Mouse (Mus musculus) kidney, postnatal 0 days (tissue): Measurements from ENCODE around the gene Rere. TPM values are rescaled to one million over a fixed set of nuclear protein-coding genes. Genes with fewer than 3 reads are reported as not detected.

Source experiments
- ATAC-seq: fragments of 200-750 bp; cut with Nextera tagmentation; replicated peaks from 2 replicates; pipeline ENCODE4 v1.8.0; 2017; ENCODE audit warnings: low read depth, moderate number of reproducible peaks, moderate TSS enrichment, moderate library complexity; ENCODE audit not compliant: low FRiP score
- DNase-seq: peaks from one replicate; pipeline ENCODE4 v3.0.0-alpha.2; 2016; ENCODE audit warnings: low spot score
- H3K27ac ChIP-seq: fragments of 300-500 bp; sonication (generic); 2 replicates; pipeline ENCODE4 v1.5.1; 2014; ENCODE audit warnings: mild to moderate bottlenecking
- H3K27me3 ChIP-seq: fragments of 300-500 bp; sonication (generic); 2 replicates; pipeline ENCODE4 v1.6.1; 2014; ENCODE audit warnings: low read length, mixed read lengths; ENCODE audit not compliant: insufficient read depth
- H3K36me3 ChIP-seq: fragments of 300-500 bp; sonication (generic); 2 replicates; pipeline ENCODE4 v1.6.1; 2014; ENCODE audit warnings: low read length, mixed read lengths; ENCODE audit not compliant: insufficient read depth
- H3K4me1 ChIP-seq: fragments of 300-500 bp; sonication (generic); replicated peaks from 2 replicates; pipeline ENCODE4 v1.6.1; 2014; ENCODE audit warnings: antibody characterized with exemption, low read length, mixed read lengths; ENCODE audit not compliant: insufficient read depth
- H3K4me2 ChIP-seq: fragments of 300-500 bp; sonication (generic); 2 replicates; pipeline ENCODE4 v1.6.1; 2014; ENCODE audit warnings: mild to moderate bottlenecking, low read length, moderate library complexity, mixed read lengths
- H3K4me3 ChIP-seq: fragments of 300-500 bp; sonication (generic); replicated peaks from 2 replicates; pipeline ENCODE4 v1.5.1; 2014; ENCODE audit warnings: low read depth, low read length
- H3K9ac ChIP-seq: fragments of 300-500 bp; sonication (generic); 2 replicates; pipeline ENCODE4 v1.6.1; 2014; ENCODE audit warnings: low read depth, low read length
- H3K9me3 ChIP-seq: fragments of 300-500 bp; sonication (generic); replicated peaks from 2 replicates; pipeline ENCODE4 v1.6.1; 2016; ENCODE audit warnings: low read length, inconsistent platforms, mixed read lengths
- CTCF ChIP-seq: IDR thresholded peaks from 2 replicates; pipeline ENCODE4 v1.5.1; 2016; ENCODE audit warnings: antibody characterized with exemption, low read depth, mild to moderate bottlenecking, moderate library complexity
- WGBS: fragments of 180-500 bp; shearing (Covaris S2); extraction: QIAGEN DNeasy Blood & Tissue Kit; methylation state at CpG from one replicate; pipeline ENCODE4 v1.1.7; 2014; 5-methylcytosine and 5-hydroxymethylcytosine counted together
- polyA plus RNA-seq: library from polyadenylated mRNA; unstranded; fragments of >200 nt; fragmentation: Nextera tagmentation; extraction: Ambion mirVana; gene quantifications from 2 replicates; pipeline ENCODE4 v1.2.1, GENCODE M21; 2015

Gene Rere
- polyA plus RNA-seq, 1 experiment from 2014 or later: 29.8 TPM

- ATAC-seq (no peak), DNase-seq (no peak)
- Histone ChIP-seq H3K4me1 (peaks cover 79% of the 10 kb centered on the region), H3K4me2 (no peak overlapping the region), H3K27me3 (no peaks in the 10 kb centered on the region), H3K36me3 (no peaks in the 10 kb centered on the region), H3K27ac (no peak overlapping the region), H3K9ac (no peak overlapping the region), H3K4me3 (no peak overlapping the region), H3K9me3 (no peaks in the 10 kb centered on the region)
- 35% methylated on average over 2 of the region's 2 CpGs for WGBS
- TF ChIP-seq CTCF: no peak
Measured at GRCm38 (mm10) chr4:150588300-150588621, 306.8 kb downstream of the Rere start.

DNA sequence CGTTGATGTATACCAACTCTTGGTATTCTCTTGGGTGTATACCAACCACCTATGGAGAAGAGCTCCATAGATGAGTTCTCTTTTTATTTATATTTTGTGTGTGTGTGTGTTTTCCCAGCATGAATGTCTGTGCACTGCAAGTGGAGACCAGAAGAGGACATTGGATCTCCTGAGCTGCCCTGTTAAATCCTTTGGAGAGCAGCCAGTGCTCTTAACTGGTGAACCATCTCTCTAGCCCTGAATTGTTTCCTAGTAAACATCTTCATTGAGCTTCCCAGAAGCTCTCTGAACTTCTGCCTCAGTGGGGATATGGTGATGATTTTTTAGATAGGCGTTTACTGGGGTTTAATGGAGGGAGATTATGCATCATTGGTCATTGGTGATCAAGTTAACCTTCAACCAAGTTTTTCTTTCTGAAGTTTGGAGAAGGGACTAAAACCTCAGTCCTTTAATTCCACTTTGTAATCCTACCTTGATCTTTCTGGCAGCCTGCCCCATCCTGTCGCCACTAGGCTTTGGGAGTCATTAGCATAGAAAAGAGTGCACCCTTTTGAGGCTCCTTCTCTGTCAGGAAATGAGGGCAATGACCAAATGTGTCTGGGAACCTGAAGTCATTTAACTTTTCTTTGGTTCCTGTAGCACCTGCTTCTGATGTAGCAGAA is 309.3 kb downstream of the Rere start:
- no peak overlapping the region for H3K9ac ChIP-seq
- H3K27me3 ChIP-seq: no peaks in the 10 kb centered on the region
- H3K9me3 ChIP-seq: no peaks in the 10 kb centered on the region
- 0 out of 2 replicates have a peak overlapping the region, but pooled peaks have one; percentile 4 for H3K4me2 ChIP-seq
- ATAC-seq: no peak
- H3K4me1 ChIP-seq: peaks cover 67% of the 10 kb centered on the region
- no peak overlapping the region for H3K4me3 ChIP-seq
- H3K36me3 ChIP-seq: no peaks in the 10 kb centered on the region
- no peak for DNase-seq
- peak overlapping the region; percentile 66 for H3K27ac ChIP-seq
- WGBS: 17% methylated on average over 3 of the region's 3 CpGs
- no peak for TF ChIP-seq CTCF

- 27% methylated on average over 4 of the region's 4 CpGs for WGBS
- Histone ChIP-seq H3K36me3 (no peaks in the 10 kb centered on the region), H3K4me2 (peak overlapping the region; percentile 4; the same call in 1 of the 2 replicates), H3K4me3 (no peak overlapping the region), H3K9ac (no peak overlapping the region), H3K27ac (peak overlapping the region; percentile 66; the same call in 1 of the 2 replicates), H3K4me1 (peaks cover 64% of the 10 kb centered on the region), H3K9me3 (no peaks in the 10 kb centered on the region), H3K27me3 (no peaks in the 10 kb centered on the region)
- DNase-seq: no peak
- no peak for TF ChIP-seq CTCF
- ATAC-seq: no peak
Measured at GRCm38 (mm10) chr4:150591602-150592001, 310.2 kb downstream of the Rere start.

- ATAC-seq (no peak), DNase-seq (no peak)
- Histone ChIP-seq H3K4me1 (peaks cover 61% of the 10 kb centered on the region), H3K36me3 (no peaks in the 10 kb centered on the region), H3K27ac (no peak overlapping the region), H3K9ac (no peak overlapping the region), H3K4me2 (no peak overlapping the region), H3K27me3 (no peaks in the 10 kb centered on the region), H3K9me3 (no peaks in the 10 kb centered on the region), H3K4me3 (no peak overlapping the region)
- WGBS: 50% methylated on average over 6 of the region's 6 CpGs
- no peak for TF ChIP-seq CTCF
Measured at GRCm38 (mm10) chr4:150592087-150592486, 310.6 kb downstream of the Rere start.

DNA sequence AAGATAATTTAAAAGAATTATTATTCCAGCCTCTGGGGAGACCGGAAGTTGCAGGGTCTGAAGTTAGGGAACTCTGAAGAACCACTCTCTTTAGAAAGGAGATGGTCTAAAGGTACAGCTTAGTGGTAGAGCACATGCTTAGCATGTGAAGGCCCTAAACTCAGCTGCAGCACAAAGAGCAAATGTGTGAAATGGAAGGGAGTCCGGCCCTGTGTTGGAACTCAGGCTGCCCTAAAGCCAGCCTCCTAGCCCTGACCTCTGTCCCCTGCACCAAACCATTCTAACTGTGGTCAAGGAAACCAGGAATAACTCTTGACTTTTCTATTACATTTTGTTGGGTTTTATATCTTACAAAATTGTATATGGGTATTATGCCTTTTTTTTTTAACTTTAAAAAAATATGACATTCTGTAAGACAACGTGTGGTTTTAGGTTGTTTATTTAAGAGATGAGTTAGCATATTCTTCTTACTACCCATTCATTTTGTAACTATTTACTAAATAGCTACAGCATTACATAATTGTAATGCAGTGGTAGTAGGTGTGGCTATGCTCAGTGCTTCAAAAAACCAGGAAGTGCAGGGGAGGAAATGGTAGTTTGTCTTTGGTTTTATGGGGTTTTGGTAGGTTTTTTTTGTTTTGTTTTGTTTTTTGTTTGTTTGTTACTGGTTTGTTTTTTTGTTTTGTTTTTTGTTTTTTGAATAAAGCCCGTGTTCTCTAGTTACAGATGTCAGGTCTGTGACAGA is 312.2 kb downstream of the Rere start:
- no peaks in the 10 kb centered on the region for H3K9me3 ChIP-seq
- peaks cover 60% of the 10 kb centered on the region for H3K4me1 ChIP-seq
- no peaks in the 10 kb centered on the region for H3K36me3 ChIP-seq
- H3K4me2 ChIP-seq: no peak overlapping the region
- no peaks in the 10 kb centered on the region for H3K27me3 ChIP-seq
- H3K27ac ChIP-seq: 0 out of 2 replicates have a peak overlapping the region, but pooled peaks have one; percentile 25
- no peak overlapping the region for H3K4me3 ChIP-seq
- WGBS: 49% methylated on average over 4 of the region's 4 CpGs
- no peak for TF ChIP-seq CTCF
- H3K9ac ChIP-seq: no peak overlapping the region
- ATAC-seq (no peak), DNase-seq (no peak)

DNA sequence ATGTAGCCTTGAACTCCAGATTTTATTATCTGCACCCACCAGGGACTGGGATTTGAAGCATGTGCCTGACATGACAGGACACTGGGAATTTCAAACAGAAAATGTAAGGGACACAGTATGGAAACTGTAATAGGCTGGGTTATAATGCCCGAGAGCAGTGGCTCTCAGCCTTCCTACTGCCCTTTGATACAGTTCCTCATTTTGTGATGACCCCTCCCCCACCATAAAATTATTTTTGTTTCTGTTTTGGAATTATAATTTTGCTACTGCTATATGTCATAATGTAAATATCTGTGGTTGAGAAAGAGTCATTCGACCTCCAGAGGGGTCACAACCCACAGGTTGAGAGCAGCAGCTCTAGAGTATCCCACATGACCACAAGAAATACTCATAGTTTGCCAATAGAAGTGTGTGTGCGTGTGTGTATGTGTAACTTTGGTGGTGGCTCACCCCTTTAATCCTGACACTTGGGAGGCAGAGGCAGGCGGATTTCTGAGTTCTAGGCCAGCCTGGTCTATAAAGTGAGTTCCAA is 312.9 kb downstream of the Rere start:
- Histone ChIP-seq H3K4me3 (no peak overlapping the region), H3K9ac (no peak overlapping the region), H3K4me1 (peaks cover 62% of the 10 kb centered on the region), H3K27ac (0 out of 2 replicates have a peak overlapping the region, but pooled peaks have one; percentile 25), H3K36me3 (no peaks in the 10 kb centered on the region), H3K9me3 (no peaks in the 10 kb centered on the region), H3K4me2 (no peak overlapping the region), H3K27me3 (no peaks in the 10 kb centered on the region)
- ATAC-seq: no peak
- no peak for DNase-seq
- WGBS: 92% methylated on average over 4 of the region's 4 CpGs
- no peak for TF ChIP-seq CTCF
